Mouse (Mus musculus): ENCODE results near the gene Tmem52. TPM values are rescaled to one million over a fixed set of nuclear protein-coding genes. Genes with fewer than 3 reads are reported as not detected.

The Tmem52 gene
- polyA plus RNA-seq (2015; fragmentation: Illumina TruSeq; extraction: RNeasy Lipid Tissue Mini Kit (QIAGEN cat#74804); ENCODE audit: insufficient read depth, low read depth, low replicate concordance), result 0.96 TPM

GRCm38 (mm10) chr4:155468952-155469351 is at the start of gene Tmem52:
TSS of gene Tmem52 (plus strand) at chr4:155469114.

GRCm38 (mm10) chr4:155490990-155491504 is 22.1 kb downstream of the Tmem52 start, which contains the start of gene Gnb1:
TSS of gene Gnb1 (plus strand) at chr4:155491361.

Other genes with a start within 250 kb of the Tmem52 start
- 15.0 TPM for gene Ski, start 246.5 kb upstream of the Tmem52 start, polyA plus RNA-seq (2015; fragmentation: Illumina TruSeq; extraction: RNeasy Lipid Tissue Mini Kit (QIAGEN cat#74804); ENCODE audit: insufficient read depth, low read depth, low replicate concordance)
- gene Faap20, start 219.3 kb upstream of the Tmem52 start, polyA plus RNA-seq (2015; fragmentation: Illumina TruSeq; extraction: RNeasy Lipid Tissue Mini Kit (QIAGEN cat#74804); ENCODE audit: insufficient read depth, low read depth, low replicate concordance), result 16.6 TPM
- 7.4 TPM for gene Prkcz, start 107.8 kb upstream of the Tmem52 start, polyA plus RNA-seq (2015; fragmentation: Illumina TruSeq; extraction: RNeasy Lipid Tissue Mini Kit (QIAGEN cat#74804); ENCODE audit: insufficient read depth, low read depth, low replicate concordance)
- not detected for gene Gabrd, start 71.0 kb upstream of the Tmem52 start, polyA plus RNA-seq (2015; fragmentation: Illumina TruSeq; extraction: RNeasy Lipid Tissue Mini Kit (QIAGEN cat#74804); ENCODE audit: insufficient read depth, low read depth, low replicate concordance)
- gene Cfap74, start 59.9 kb upstream of the Tmem52 start, polyA plus RNA-seq (2015; fragmentation: Illumina TruSeq; extraction: RNeasy Lipid Tissue Mini Kit (QIAGEN cat#74804); ENCODE audit: insufficient read depth, low read depth, low replicate concordance), result 1.4 TPM
- gene Gnb1, start 22.2 kb downstream of the Tmem52 start, polyA plus RNA-seq (2015; fragmentation: Illumina TruSeq; extraction: RNeasy Lipid Tissue Mini Kit (QIAGEN cat#74804); ENCODE audit: insufficient read depth, low read depth, low replicate concordance), result 41.1 TPM
- gene Nadk, start 93.3 kb downstream of the Tmem52 start, polyA plus RNA-seq (2015; fragmentation: Illumina TruSeq; extraction: RNeasy Lipid Tissue Mini Kit (QIAGEN cat#74804); ENCODE audit: insufficient read depth, low read depth, low replicate concordance), result 23.1 TPM
- gene Slc35e2, start 132.3 kb downstream of the Tmem52 start, polyA plus RNA-seq (2015; fragmentation: Illumina TruSeq; extraction: RNeasy Lipid Tissue Mini Kit (QIAGEN cat#74804); ENCODE audit: insufficient read depth, low read depth, low replicate concordance), result 2.6 TPM
- 36.0 TPM for gene Cdk11b, start 155.7 kb downstream of the Tmem52 start, polyA plus RNA-seq (2015; fragmentation: Illumina TruSeq; extraction: RNeasy Lipid Tissue Mini Kit (QIAGEN cat#74804); ENCODE audit: insufficient read depth, low read depth, low replicate concordance)
- not detected for gene Gm10563, start 176.3 kb downstream of the Tmem52 start, polyA plus RNA-seq (2015; fragmentation: Illumina TruSeq; extraction: RNeasy Lipid Tissue Mini Kit (QIAGEN cat#74804); ENCODE audit: insufficient read depth, low read depth, low replicate concordance)
- gene Mmp23, start 184.3 kb downstream of the Tmem52 start, polyA plus RNA-seq (2015; fragmentation: Illumina TruSeq; extraction: RNeasy Lipid Tissue Mini Kit (QIAGEN cat#74804); ENCODE audit: insufficient read depth, low read depth, low replicate concordance), result 10.6 TPM
- 17.5 TPM for gene Mib2, start 200.1 kb downstream of the Tmem52 start, polyA plus RNA-seq (2015; fragmentation: Illumina TruSeq; extraction: RNeasy Lipid Tissue Mini Kit (QIAGEN cat#74804); ENCODE audit: insufficient read depth, low read depth, low replicate concordance)
- gene Fndc10, start 225.2 kb downstream of the Tmem52 start, polyA plus RNA-seq (2015; fragmentation: Illumina TruSeq; extraction: RNeasy Lipid Tissue Mini Kit (QIAGEN cat#74804); ENCODE audit: insufficient read depth, low read depth, low replicate concordance), result 3.8 TPM
- 15.1 TPM for gene Ssu72, start 235.7 kb downstream of the Tmem52 start, polyA plus RNA-seq (2015; fragmentation: Illumina TruSeq; extraction: RNeasy Lipid Tissue Mini Kit (QIAGEN cat#74804); ENCODE audit: insufficient read depth, low read depth, low replicate concordance)